Mouse (Mus musculus) MEL (cell line): ENCODE results near the gene Diras1. TPM values are rescaled to one million over a fixed set of nuclear protein-coding genes. Genes with fewer than 3 reads are reported as not detected.

Experiments
- DNase-seq: peaks from one replicate; pipeline ENCODE4 v3.0.0; 2011; ENCODE audit warnings: low read depth, low spot score
- H3K27ac ChIP-seq: 2 replicates; pipeline ENCODE4 v1.5.1; 2012; ENCODE audit warnings: low read depth, mild to moderate bottlenecking, control low read depth, low read length, moderate library complexity; ENCODE audit not compliant: control insufficient read depth
- H3K27me3 ChIP-seq, 2 experiments: fragments of 150-350 bp in 1 of 2; sonication (generic) in 1 of 2; 2 replicates each; pipeline ENCODE4 v1.6.1; 2012; ENCODE audit warnings: low read length in 2 of 2, mild to moderate bottlenecking in 2 of 2, improper control_type of control experiment in 1 of 2, moderate library complexity in 1 of 2; ENCODE audit not compliant: insufficient read depth in 2 of 2, control insufficient read depth in 1 of 2
- H3K36me3 ChIP-seq, 2 experiments: 2 replicates each; pipeline ENCODE4 v1.6.1; 2012 to 2014; ENCODE audit warnings: low read length in 2 of 2, improper control_type of control experiment in 1 of 2, inconsistent platforms in 1 of 2, mild to moderate bottlenecking in 1 of 2; ENCODE audit not compliant: insufficient read depth in 2 of 2, control insufficient read depth in 1 of 2
- H3K4me1 ChIP-seq, 2 experiments: fragments of 150-350 bp in 1 of 2; sonication (generic) in 1 of 2; 2 replicates each; pipeline ENCODE4 v1.6.1; 2012; ENCODE audit warnings: low read length in 2 of 2, improper control_type of control experiment in 1 of 2, mild to moderate bottlenecking in 1 of 2; ENCODE audit not compliant: insufficient read depth in 2 of 2, control insufficient read depth in 1 of 2
- H3K4me3 ChIP-seq, 2 experiments: fragments of 150-350 bp in 1 of 2; sonication (generic) in 1 of 2; 2 replicates each; pipeline ENCODE4 v1.5.1; 2012; ENCODE audit warnings: low read depth in 2 of 2, low read length in 2 of 2, mild to moderate bottlenecking in 2 of 2, moderate library complexity in 2 of 2, control low read depth in 1 of 2, improper control_type of control experiment in 1 of 2; ENCODE audit not compliant: control insufficient read depth in 1 of 2, insufficient read depth in 1 of 2
- H3K79me2 ChIP-seq: 2 replicates; pipeline ENCODE4 v1.6.1; 2012; ENCODE audit warnings: mild to moderate bottlenecking, low read length, moderate library complexity; ENCODE audit not compliant: control insufficient read depth, poor library complexity, insufficient read depth
- H3K9ac ChIP-seq: 2 replicates; pipeline ENCODE4 v1.6.1; 2012; ENCODE audit warnings: low read depth, mild to moderate bottlenecking, control low read depth, low read length, moderate library complexity; ENCODE audit not compliant: control insufficient read depth, poor library complexity, severe bottlenecking
- H3K9me3 ChIP-seq: fragments of 150-350 bp; sonication (generic); replicated peaks from 2 replicates; pipeline ENCODE4 v1.6.1; 2012; ENCODE audit warnings: mild to moderate bottlenecking, low read length, improper control_type of control experiment, moderate library complexity; ENCODE audit not compliant: insufficient read depth
- CHD1 ChIP-seq: IDR thresholded peaks from 2 replicates; pipeline ENCODE4 v1.6.1; 2012; ENCODE audit warnings: low read depth, mild to moderate bottlenecking, inconsistent platforms, low read length, improper control_type of control experiment
- CTCF ChIP-seq, 3 experiments: IDR thresholded peaks in 2 of 3; conservative IDR thresholded peaks in 1 of 3; 2 replicates each; pipeline ENCODE4 v1.5.1; 2011 to 2012; ENCODE audit warnings: low read length in 3 of 3, low read depth in 2 of 3, mild to moderate bottlenecking in 2 of 3, improper control_type of control experiment in 1 of 3, inconsistent platforms in 1 of 3, mixed read lengths in 1 of 3, moderate library complexity in 1 of 3; ENCODE audit not compliant: control insufficient read depth in 1 of 3, insufficient read depth in 1 of 3, poor library complexity in 1 of 3, severe bottlenecking in 1 of 3
- EP300 ChIP-seq, 2 experiments: IDR thresholded peaks; 2 replicates each; pipeline ENCODE4 v1.6.1; 2011; ENCODE audit warnings: improper control_type of control experiment in 2 of 2, low read length in 2 of 2, low read depth in 1 of 2, mild to moderate bottlenecking in 1 of 2
- ETS1 ChIP-seq: IDR thresholded peaks from 2 replicates; pipeline ENCODE4 v1.6.1; 2012; ENCODE audit warnings: low read depth, mild to moderate bottlenecking, inconsistent platforms, low read length, improper control_type of control experiment, moderate library complexity
- GABPA ChIP-seq: IDR thresholded peaks from 2 replicates; pipeline ENCODE4 v1.6.1; 2012; ENCODE audit warnings: low read depth, mild to moderate bottlenecking, inconsistent platforms, low read length, improper control_type of control experiment, moderate library complexity
- GATA1 ChIP-seq: IDR thresholded peaks from 2 replicates; pipeline ENCODE4 v1.6.1; 2011; ENCODE audit warnings: low read depth, low read length, improper control_type of control experiment
- HCFC1 ChIP-seq: IDR thresholded peaks from 2 replicates; pipeline ENCODE4 v1.6.1; 2012; ENCODE audit warnings: low read depth, mild to moderate bottlenecking, inconsistent platforms, low read length, improper control_type of control experiment, moderate library complexity
- MAX ChIP-seq: IDR thresholded peaks from 2 replicates; pipeline ENCODE4 v1.6.1; 2011; ENCODE audit warnings: low read length, improper control_type of control experiment
- MXI1 ChIP-seq: IDR thresholded peaks from 2 replicates; pipeline ENCODE4 v1.6.1; 2011; ENCODE audit warnings: mild to moderate bottlenecking, low read depth, low read length, improper control_type of control experiment
- MYB ChIP-seq: IDR thresholded peaks from 2 replicates; pipeline ENCODE4 v1.6.1; 2011; ENCODE audit warnings: mild to moderate bottlenecking, low read depth, low read length, improper control_type of control experiment
- MYC ChIP-seq: IDR thresholded peaks from 2 replicates; pipeline ENCODE4 v1.6.1; 2011; ENCODE audit warnings: low read depth, mild to moderate bottlenecking, low read length, improper control_type of control experiment, moderate library complexity
- POLR2A ChIP-seq, 2 experiments: IDR thresholded peaks; 2 replicates each; pipeline ENCODE4 v1.6.1; 2011 to 2012; ENCODE audit warnings: low read length in 2 of 2, mild to moderate bottlenecking in 2 of 2, control low read depth in 1 of 2, improper control_type of control experiment in 1 of 2, low read depth in 1 of 2, moderate library complexity in 1 of 2; ENCODE audit not compliant: control insufficient read depth in 1 of 2, insufficient read depth in 1 of 2, poor library complexity in 1 of 2
- RAD21 ChIP-seq: IDR thresholded peaks from 2 replicates; pipeline ENCODE4 v1.6.1; 2011; ENCODE audit warnings: mild to moderate bottlenecking, low read depth, low read length, improper control_type of control experiment
- SIN3A ChIP-seq: IDR thresholded peaks from 2 replicates; pipeline ENCODE4 v1.6.1; 2012; ENCODE audit warnings: low read length, improper control_type of control experiment, inconsistent platforms
- SMC3 ChIP-seq: IDR thresholded peaks from 2 replicates; pipeline ENCODE4 v1.6.1; 2011; ENCODE audit warnings: low read depth, low read length, improper control_type of control experiment
- TAL1 ChIP-seq: IDR thresholded peaks from 2 replicates; pipeline ENCODE4 v1.6.1; 2012; ENCODE audit warnings: mild to moderate bottlenecking, inconsistent platforms, low read length, moderate library complexity, mixed read lengths
- TCF12 ChIP-seq: IDR thresholded peaks from 2 replicates; pipeline ENCODE4 v1.6.1; 2014; ENCODE audit warnings: low read depth, mild to moderate bottlenecking, inconsistent platforms, low read length, improper control_type of control experiment, moderate library complexity
- UBTF ChIP-seq: IDR thresholded peaks from 2 replicates; pipeline ENCODE4 v1.6.1; 2012; ENCODE audit warnings: low read depth, mild to moderate bottlenecking, inconsistent platforms, low read length, improper control_type of control experiment, moderate library complexity, borderline replicate concordance; ENCODE audit not compliant: insufficient read depth
- USF1 ChIP-seq: IDR thresholded peaks from 2 replicates; pipeline ENCODE4 v1.6.1; 2014; ENCODE audit warnings: low read depth, mild to moderate bottlenecking, inconsistent platforms, low read length, improper control_type of control experiment, moderate library complexity
- USF2 ChIP-seq, 2 experiments: IDR thresholded peaks; 2 replicates each; pipeline ENCODE4 v1.6.1; 2011 to 2012; ENCODE audit warnings: improper control_type of control experiment in 2 of 2, low read length in 2 of 2, borderline replicate concordance in 1 of 2, inconsistent platforms in 1 of 2, low read depth in 1 of 2, mild to moderate bottlenecking in 1 of 2; ENCODE audit not compliant: insufficient read depth in 1 of 2
- ZC3H11A ChIP-seq: IDR thresholded peaks from 2 replicates; pipeline ENCODE4 v1.6.1; 2012; ENCODE audit warnings: low read depth, mild to moderate bottlenecking, inconsistent platforms, low read length, improper control_type of control experiment
- ZKSCAN1 ChIP-seq: IDR thresholded peaks from 2 replicates; pipeline ENCODE4 v1.6.1; 2012; ENCODE audit warnings: low read depth, mild to moderate bottlenecking, inconsistent platforms, low read length, improper control_type of control experiment, moderate library complexity
- ZNF384 ChIP-seq: IDR thresholded peaks from 2 replicates; pipeline ENCODE4 v1.6.1; 2012; ENCODE audit warnings: low read depth, mild to moderate bottlenecking, inconsistent platforms, low read length, improper control_type of control experiment
- polyA plus RNA-seq, 2 experiments: library from polyadenylated mRNA; stranded (reverse) in 1 of 2; unstranded in 1 of 2; fragments of >175 nt in 1 of 2; fragments of >200 nt in 1 of 2; gene quantifications; 2 replicates each; pipeline versions ENCODE4 v1.2.1 to v1.2.4; 2012; ENCODE audit warnings: low replicate concordance in 2 of 2, low read depth in 1 of 2; ENCODE audit not compliant: insufficient read length in 2 of 2, insufficient read depth in 1 of 2, missing spikeins in 1 of 2
- total RNA-seq: library from RNA; depleted of rRNA; stranded (reverse); fragments of 300-350 nt; gene quantifications from 2 replicates; pipeline ENCODE4 v1.2.3, GENCODE M21; 2012

Gene Diras1
- total and polyA plus RNA-seq, 3 experiments, result 0.04 TPM; not detected in 2

GRCm38 (mm10) chr10:80989446-80989845 is 36.0 kb downstream of the Diras1 start:
- Histone ChIP-seq H3K36me3 (no peaks in the 10 kb centered on the region), H3K9me3 (no peaks in the 10 kb centered on the region), H3K4me3 (no peak overlapping the region), H3K27me3 (no peaks in the 10 kb centered on the region), H3K79me2 (no peaks in the 10 kb centered on the region), H3K27ac (no peak overlapping the region), H3K9ac (no peak overlapping the region), H3K4me1 (no peaks in the 10 kb centered on the region)
- no peak for DNase-seq
- TF ChIP-seq CTCF (IDR thresholded peaks at IDR 0.05 in 2 of 3, conservative IDR thresholded peaks at IDR 0.05 in 1 of 3; ENCODE audit: control insufficient read depth in 1 of 3, insufficient read depth in 1 of 3, low read depth in 2 of 3, low read length in 3 of 3, poor library complexity in 1 of 3, severe bottlenecking in 1 of 3), result no peak
- no peak for TF ChIP-seq MYB
- TF ChIP-seq USF1, result no peak
- TF ChIP-seq GATA1, result no peak

- TF ChIP-seq ZC3H11A (peak; percentile 94), CTCF (IDR thresholded peaks at IDR 0.05 in 2 of 3, conservative IDR thresholded peaks at IDR 0.05 in 1 of 3; ENCODE audit: control insufficient read depth in 1 of 3, insufficient read depth in 1 of 3, low read depth in 2 of 3, low read length in 3 of 3, poor library complexity in 1 of 3, severe bottlenecking in 1 of 3) (peak; percentile 86 to 98 (median 97)), HCFC1 (no peak), MYC (no peak), ZNF384 (peak; percentile 75), TAL1 (no peak), RAD21 (peak; percentile 89), GATA1 (no peak), SMC3 (peak; percentile 99)
- TF ChIP-seq, all 39 proteins: peak for 5
- no peak overlapping the region for H3K9ac ChIP-seq
- peak; percentile 81 for DNase-seq
- H3K79me2 ChIP-seq, result no peaks in the 10 kb centered on the region
- no peaks in the 10 kb centered on the region for H3K36me3 ChIP-seq
- no peaks in the 10 kb centered on the region for H3K4me1 ChIP-seq
- H3K9me3 ChIP-seq, result no peaks in the 10 kb centered on the region
- H3K27ac ChIP-seq, result no peak overlapping the region
- H3K4me3 ChIP-seq, result no peak overlapping the region
- H3K27me3 ChIP-seq, result no peaks in the 10 kb centered on the region
Measured at GRCm38 (mm10) chr10:80987709-80988441, 37.6 kb downstream of the Diras1 start.

- Histone ChIP-seq H3K27ac (no peak overlapping the region), H3K4me1 (no peaks in the 10 kb centered on the region), H3K9ac (no peak overlapping the region), H3K9me3 (no peaks in the 10 kb centered on the region), H3K79me2 (no peaks in the 10 kb centered on the region), H3K4me3 (no peak overlapping the region), H3K27me3 (no peaks in the 10 kb centered on the region), H3K36me3 (no peaks in the 10 kb centered on the region)
- DNase-seq, result no peak
- no peak for TF ChIP-seq SIN3A
- no peak for TF ChIP-seq UBTF
- no peak for TF ChIP-seq MXI1
- no peak for TF ChIP-seq MAX
- no peak for TF ChIP-seq ZKSCAN1
- TF ChIP-seq CHD1, result no peak
- no peak for TF ChIP-seq USF2 (IDR thresholded peaks at IDR 0.05; ENCODE audit: borderline replicate concordance in 1 of 2, insufficient read depth in 1 of 2, low read depth in 1 of 2, low read length in 2 of 2)
- no peak for TF ChIP-seq POLR2A (IDR thresholded peaks at IDR 0.05; ENCODE audit: control insufficient read depth in 1 of 2, insufficient read depth in 1 of 2, low read depth in 1 of 2, low read length in 2 of 2, poor library complexity in 1 of 2)
- no peak for TF ChIP-seq EP300 (IDR thresholded peaks at IDR 0.05; ENCODE audit: low read depth in 1 of 2, low read length in 2 of 2)
- TF ChIP-seq ETS1, result no peak
- no peak for TF ChIP-seq GABPA
- TF ChIP-seq USF1, result no peak
- TF ChIP-seq GATA1, result no peak
- no peak for TF ChIP-seq TCF12
- no peak for TF ChIP-seq TAL1
- TF ChIP-seq MYB, result no peak
Measured at GRCm38 (mm10) chr10:80986754-80987153, 38.7 kb downstream of the Diras1 start.
